Mouse (Mus musculus) bone marrow macrophage, adult 2 months (primary cell): ENCODE data around the gene Tmem160.

Source experiments
- CTCF ChIP-seq: IDR thresholded peaks from 2 replicates; pipeline ENCODE4 v1.5.1; 2012; ENCODE audit warnings: low read depth, mild to moderate bottlenecking, low read length, moderate library complexity
- POLR2A ChIP-seq: IDR thresholded peaks from 2 replicates; pipeline ENCODE4 v1.6.1; 2012; ENCODE audit warnings: mild to moderate bottlenecking, low read depth, low read length, borderline replicate concordance

- TF ChIP-seq POLR2A (no peak), CTCF (no peak)
These were observed 30.2 kb upstream of the Tmem160 start for GRCm38 (mm10) chr7:16422222-16422856.
